Comparison of ENCODE assay signal across 10 mouse cellular contexts in genomic region chr2:105523297-105523802, GRCm38 (mm10).
DNase-seq lines count a peak whose midpoint lies in the region; ATAC-seq and TF ChIP-seq lines count a peak whose summit lies in the region.
"Had no signal": no experiment of that assay in that cellular context is flagged by ENCODE, and none has a peak within 500 bp of the region (broad histone marks: within the 10 kb centered on the region; RNA-seq: fewer than 3 reads in every experiment).

No protein-coding gene starts in this region.

- peak; percentile 18 for DNase-seq in 3T3-L1 (ENCODE audit: low read depth, low spot score)
- DNase-seq in cerebellum, adult 11 months, result peak; percentile 40
- peak; percentile 39 to 45 for DNase-seq in kidney, postnatal 25 days
- peak; percentile 75 for DNase-seq in lung, embryonic 14.5 days
- DNase-seq in right cerebral cortex, postnatal 10 days (ENCODE audit: low spot score in 2 of 2), result peak; percentile 37 to 57
- DNase-seq in natural killer cell, adult 2 months (ENCODE audit: low spot score in 2 of 2), result no peak

- H3K27me3 ChIP-seq in ES-Bruce4 (ENCODE audit: control insufficient read depth, insufficient read depth, low read length, poor library complexity, severe bottlenecking), result no peaks in the 10 kb centered on the region
- no peaks in the 10 kb centered on the region; the same call in 1 of the 2 replicates for H3K27me3 ChIP-seq in forebrain, embryonic 16.5 days (replicated peaks; ENCODE audit: control insufficient read depth, insufficient read depth, low read length)
- no peaks in the 10 kb centered on the region for H3K27me3 ChIP-seq in lung, embryonic 14.5 days (ENCODE audit: insufficient read depth, low read length)
- H3K27me3 ChIP-seq: stomach, embryonic 15.5 days had no signal

- H3K4me1 ChIP-seq in ES-Bruce4 (ENCODE audit: control insufficient read depth, insufficient read depth, low read length), result no peaks in the 10 kb centered on the region
- H3K4me1 ChIP-seq in forebrain, embryonic 16.5 days (replicated peaks; ENCODE audit: control insufficient read depth, insufficient read depth, low read length), result peaks cover 7% of the 10 kb centered on the region
- no peaks in the 10 kb centered on the region for H3K4me1 ChIP-seq in lung, embryonic 14.5 days (ENCODE audit: insufficient read depth)
- H3K4me1 ChIP-seq: stomach, embryonic 15.5 days had no signal

- no peak overlapping the region for H3K4me2 ChIP-seq in forebrain, embryonic 16.5 days (ENCODE audit: low read length)
- H3K4me2 ChIP-seq in lung, embryonic 14.5 days, result no peak overlapping the region
- H3K4me2 ChIP-seq: heart, embryonic 13.5 days; stomach, embryonic 15.5 days had no signal

- no peak for TF ChIP-seq EP300 in ES-Bruce4 (IDR thresholded peaks at IDR 0.05; ENCODE audit: insufficient read depth, low read depth, low read length)

- peak; percentile 85 for ATAC-seq in forebrain, embryonic 16.5 days
- ATAC-seq in lung, embryonic 14.5 days (ENCODE audit: insufficient read depth), result peak; percentile 69

- WGBS in forebrain, embryonic 16.5 days, result under 1% methylated on average over 5 of the region's 5 CpGs
- WGBS in lung, embryonic 14.5 days, result under 1% methylated on average over 5 of the region's 5 CpGs

- TF ChIP-seq CTCF in ES-Bruce4 (IDR thresholded peaks at IDR 0.05; ENCODE audit: low read depth, low read length), result peak; percentile 62
- peak; percentile 67 for TF ChIP-seq CTCF in lung, embryonic 14.5 days (IDR thresholded peaks at IDR 0.05; ENCODE audit: low read depth)

- no peak overlapping the region for H3K4me3 ChIP-seq in ES-Bruce4 (ENCODE audit: low read depth, low read length)
- no peak overlapping the region for H3K4me3 ChIP-seq in forebrain, embryonic 16.5 days (replicated peaks; ENCODE audit: low read length)
- no peak overlapping the region for H3K4me3 ChIP-seq in lung, embryonic 14.5 days (ENCODE audit: low read depth, low read length)
- H3K4me3 ChIP-seq: heart, embryonic 13.5 days; stomach, embryonic 15.5 days had no signal

- TF ChIP-seq POLR2A in ES-Bruce4 (IDR thresholded peaks at IDR 0.05; ENCODE audit: insufficient read depth, low read length), result no peak

- H3K36me3 ChIP-seq in ES-Bruce4 (ENCODE audit: control insufficient read depth, insufficient read depth, low read length, poor library complexity, severe bottlenecking), result no peaks in the 10 kb centered on the region
- H3K36me3 ChIP-seq in forebrain, embryonic 16.5 days (ENCODE audit: control insufficient read depth, insufficient read depth), result no peaks in the 10 kb centered on the region
- no peaks in the 10 kb centered on the region for H3K36me3 ChIP-seq in lung, embryonic 14.5 days (ENCODE audit: insufficient read depth)
- H3K36me3 ChIP-seq: heart, embryonic 13.5 days; stomach, embryonic 15.5 days had no signal

- no peak overlapping the region for H3K27ac ChIP-seq in ES-Bruce4 (ENCODE audit: insufficient read depth, low read length)
- H3K27ac ChIP-seq in forebrain, embryonic 16.5 days (ENCODE audit: low read length), result no peak overlapping the region
- no peak overlapping the region for H3K27ac ChIP-seq in lung, embryonic 14.5 days (ENCODE audit: low read depth)
- H3K27ac ChIP-seq: heart, embryonic 13.5 days; stomach, embryonic 15.5 days had no signal

- no peak overlapping the region for H3K9ac ChIP-seq in ES-Bruce4 (ENCODE audit: low read depth, poor library complexity, severe bottlenecking)
- no peak overlapping the region for H3K9ac ChIP-seq in forebrain, embryonic 16.5 days (replicated peaks; ENCODE audit: low read depth, low read length)
- no peak overlapping the region for H3K9ac ChIP-seq in lung, embryonic 14.5 days
- H3K9ac ChIP-seq: heart, embryonic 13.5 days; stomach, embryonic 15.5 days had no signal

- H3K9me3 ChIP-seq in ES-Bruce4 (replicated peaks; ENCODE audit: control insufficient read depth, insufficient read depth, low read length, poor library complexity, severe bottlenecking), result no peaks in the 10 kb centered on the region
- no peaks in the 10 kb centered on the region for H3K9me3 ChIP-seq in forebrain, embryonic 16.5 days (ENCODE audit: control insufficient read depth, low read length)
- no peaks in the 10 kb centered on the region for H3K9me3 ChIP-seq in lung, embryonic 14.5 days (ENCODE audit: low read depth, low read length)
- H3K9me3 ChIP-seq: heart, embryonic 13.5 days; stomach, embryonic 15.5 days had no signal

Comparison
In these comparisons a context has a peak if more than half of its experiments do, and no peak if none do; other contexts are left out.
1. DNase-seq: peak in 3T3-L1 (single experiment), cerebellum, adult 11 months (single experiment), kidney, postnatal 25 days (2 of 2), lung, embryonic 14.5 days (single experiment) and right cerebral cortex, postnatal 10 days (2 of 2); none in natural killer cell, adult 2 months (0 of 2).